Mouse (Mus musculus): ENCODE measurements around the gene Pth2. TPM values are rescaled to one million over a fixed set of nuclear protein-coding genes. Genes with fewer than 3 reads are reported as not detected.
"Not testable (repeated sequence)": the region's sequence is repeated elsewhere in the genome, so short reads cannot be mapped to it uniquely, and the experiment has no call there.

Pth2 gene
- total RNA-seq, 2 experiments from 2014 or later = not detected

- DNase-seq = peak in 1 of 2 experiments; percentile 55
- intact Hi-C loops (cut with DNase I) = no loop called here
These were observed 29.5 kb upstream of the Pth2 start for GRCm38 (mm10) chr7:45151303-45151702.

- DNase-seq; intact Hi-C loops (cut with DNase I): not testable (repeated sequence)
These were observed 27.7 kb upstream of the Pth2 start for GRCm38 (mm10) chr7:45153052-45153451.

GRCm38 (mm10) chr7:45153586-45153985, 27.2 kb upstream of the Pth2 start:
- intact Hi-C loops (cut with DNase I) = no loop called here
- no peak for DNase-seq

- intact Hi-C loops (cut with DNase I) = loop anchor here (1.0 kb wide), 1 partner anchor 26 kb away; the partner anchor contains the start of gene Rpl13a
- DNase-seq = peak; percentile 96 to 99
These were observed 26.5 kb upstream of the Pth2 start, which contains the start of the genes Pih1d1 and Aldh16a1 for GRCm38 (mm10) chr7:45154096-45154992. TSS of gene Pih1d1 (plus strand) at chr7:45154303. TSS of gene Aldh16a1 (minus strand) at chr7:45154584.

GRCm38 (mm10) chr7:45154993-45155514, 25.7 kb upstream of the Pth2 start:
- intact Hi-C loops (cut with DNase I) = loop anchor here (1.0 kb wide), 1 partner anchor 27 kb away; the partner anchor contains the start of gene Rpl13a
- peak; percentile 52 to 56 for DNase-seq

GRCm38 (mm10) chr7:45155590-45155989, 25.2 kb upstream of the Pth2 start:
- intact Hi-C loops (cut with DNase I) = no loop called here
- DNase-seq = no peak

GRCm38 (mm10) chr7:45156206-45156605, 24.6 kb upstream of the Pth2 start:
- intact Hi-C loops (cut with DNase I) = no loop called here
- DNase-seq = no peak

- intact Hi-C loops (cut with DNase I) = no loop called here
- no peak for DNase-seq
These were observed 23.3 kb upstream of the Pth2 start for GRCm38 (mm10) chr7:45157459-45157858.

GRCm38 (mm10) chr7:45158991-45159390, 21.8 kb upstream of the Pth2 start:
- intact Hi-C loops (cut with DNase I) = no loop called here
- DNase-seq = no peak

GRCm38 (mm10) chr7:45160316-45160800, 20.4 kb upstream of the Pth2 start:
- intact Hi-C loops (cut with DNase I) = no loop called here

GRCm38 (mm10) chr7:45160866-45161265, 19.9 kb upstream of the Pth2 start:
- no peak for DNase-seq
- intact Hi-C loops (cut with DNase I) = no loop called here

More at GRCm38 (mm10) chr7:45160316-45160800, 20.4 kb upstream of the Pth2 start:
- no peak for DNase-seq

- intact Hi-C loops (cut with DNase I) = loop anchor here (1.0 to 2.0 kb wide), 2 partner anchors 36 to 137 kb away; no protein-coding TSS in a partner anchor
- peak; percentile 91 to 92 for DNase-seq
These were observed 19.0 kb upstream of the Pth2 start for GRCm38 (mm10) chr7:45161612-45162473.

GRCm38 (mm10) chr7:45162551-45162950, 18.2 kb upstream of the Pth2 start:
- intact Hi-C loops (cut with DNase I) = loop anchor here (1.0 to 2.0 kb wide), 2 partner anchors 36 to 136 kb away; no protein-coding TSS in a partner anchor
- no peak for DNase-seq

- no peak for DNase-seq
- intact Hi-C loops (cut with DNase I) = loop anchor here (1.0 to 2.0 kb wide), 2 partner anchors 35 to 136 kb away; no protein-coding TSS in a partner anchor
These were observed 17.7 kb upstream of the Pth2 start for GRCm38 (mm10) chr7:45162996-45163615.

- intact Hi-C loops (cut with DNase I) = loop anchor here (2.0 kb wide), 1 partner anchor 135 kb away; no protein-coding TSS in a partner anchor
- no peak for DNase-seq
These were observed 16.9 kb upstream of the Pth2 start, which contains the start of gene Slc17a7 for GRCm38 (mm10) chr7:45163735-45164490. TSS of gene Slc17a7 (plus strand) at chr7:45163949.

- intact Hi-C loops (cut with DNase I) = no loop called here
- no peak for DNase-seq
These were observed 16.0 kb upstream of the Pth2 start for GRCm38 (mm10) chr7:45164833-45165232.

- DNase-seq = no peak
- intact Hi-C loops (cut with DNase I) = no loop called here
These were observed 15.1 kb upstream of the Pth2 start for GRCm38 (mm10) chr7:45165701-45166100.

- DNase-seq = no peak
- intact Hi-C loops (cut with DNase I) = no loop called here
These were observed 13.8 kb upstream of the Pth2 start for GRCm38 (mm10) chr7:45166950-45167401.

Data from heart, postnatal 36 days (tissue).